Mouse (Mus musculus): ENCODE data around the gene Btg1.

Btg1 gene

DNA sequence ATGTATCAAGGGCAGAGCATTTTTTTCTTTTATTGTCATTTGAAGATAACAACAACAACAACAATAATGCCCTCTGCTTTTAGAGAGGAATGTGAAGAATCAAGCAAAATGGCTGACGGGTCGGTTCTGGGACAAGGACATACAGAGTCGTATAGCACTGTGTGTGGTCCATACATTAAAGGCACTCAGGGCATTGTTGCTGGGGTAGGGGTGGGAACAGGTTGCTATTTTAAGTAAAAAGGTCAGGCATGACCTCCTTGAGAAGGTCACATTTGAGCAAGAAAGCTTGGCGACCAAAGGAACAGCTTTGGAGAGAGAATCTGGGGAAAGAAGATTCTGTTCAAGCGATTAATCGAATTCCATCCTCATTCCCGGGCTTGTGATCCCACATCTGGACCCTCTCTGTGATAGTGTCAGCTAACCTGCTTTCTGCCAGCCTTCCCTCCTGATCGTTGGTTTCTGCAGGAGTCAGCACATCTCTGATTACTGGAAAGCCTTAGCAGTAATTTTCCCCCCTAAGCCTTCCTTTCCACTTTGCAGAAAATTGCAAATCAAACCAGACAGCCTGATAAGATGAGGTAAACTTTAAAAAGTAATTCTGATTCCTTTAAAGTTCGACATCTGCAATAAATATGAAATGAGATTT, 14.4 kb downstream of the Btg1 start:
- DNase-seq (ENCODE audit: low spot score), result no peak

DNA sequence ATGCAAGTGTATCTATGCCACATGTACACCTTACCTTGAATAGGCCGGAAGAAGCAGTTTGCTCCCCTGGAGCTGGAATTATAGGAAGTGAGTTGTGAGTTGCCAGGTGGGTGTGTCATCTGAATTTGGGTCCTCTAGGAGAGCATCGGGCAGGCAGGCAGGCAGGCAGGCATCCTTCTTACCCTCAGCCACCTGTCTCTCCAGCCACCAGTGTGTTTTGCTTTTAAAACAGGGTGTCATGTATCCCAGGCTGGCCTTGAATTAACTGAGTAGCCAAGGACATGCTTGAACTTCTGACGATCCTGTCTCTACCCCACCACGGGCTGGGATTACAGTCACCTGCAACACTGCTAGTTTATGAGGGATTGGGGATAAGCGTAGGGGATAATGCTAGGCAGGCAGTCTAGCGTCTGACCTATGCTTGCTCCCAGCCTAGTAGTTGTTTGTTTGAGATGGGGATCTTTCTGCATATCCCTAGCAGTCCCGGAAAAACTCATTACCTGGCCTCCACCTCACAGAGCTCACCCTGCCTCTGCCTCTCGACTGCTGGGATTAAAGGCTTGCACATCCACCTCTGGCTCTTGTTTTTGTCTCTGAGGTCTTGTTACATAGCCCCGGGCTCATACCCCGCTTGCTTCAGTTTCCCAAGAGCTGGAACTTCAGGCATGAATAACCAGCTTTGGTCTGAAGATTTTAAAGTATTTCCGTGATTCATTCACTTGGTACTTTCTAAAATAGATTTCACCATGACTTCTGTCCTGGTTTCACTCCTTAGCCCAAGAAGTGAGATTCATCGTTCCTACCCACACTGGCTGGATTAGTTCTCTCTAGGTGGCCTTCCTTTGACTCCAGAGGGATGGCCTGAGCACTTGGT, 15.7 kb downstream of the Btg1 start:
- DNase-seq (ENCODE audit: low spot score), result no peak

DNA sequence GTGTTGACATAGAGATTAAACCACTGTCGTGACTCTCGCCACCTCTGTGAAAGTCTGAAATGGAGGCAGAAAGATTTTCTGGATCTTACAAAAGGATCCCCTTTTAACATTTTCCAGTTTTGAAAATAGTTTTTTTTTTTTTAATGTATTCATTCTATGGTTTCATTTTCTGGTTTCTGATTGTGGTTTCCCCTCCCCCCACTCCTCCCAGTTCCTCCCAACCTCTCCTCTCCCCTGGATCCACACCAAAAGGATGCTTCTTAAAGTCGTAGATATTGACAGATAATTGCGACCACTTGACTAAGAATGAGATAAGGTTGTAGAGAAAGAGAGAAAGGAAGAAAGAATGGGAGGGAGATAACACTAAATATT, 16.3 kb downstream of the Btg1 start:
- DNase-seq (ENCODE audit: low spot score), result no peak

GRCm38 (mm10) chr10:96635472-96635871, 18.7 kb downstream of the Btg1 start:
- no peak for DNase-seq (ENCODE audit: low spot score)

DNA sequence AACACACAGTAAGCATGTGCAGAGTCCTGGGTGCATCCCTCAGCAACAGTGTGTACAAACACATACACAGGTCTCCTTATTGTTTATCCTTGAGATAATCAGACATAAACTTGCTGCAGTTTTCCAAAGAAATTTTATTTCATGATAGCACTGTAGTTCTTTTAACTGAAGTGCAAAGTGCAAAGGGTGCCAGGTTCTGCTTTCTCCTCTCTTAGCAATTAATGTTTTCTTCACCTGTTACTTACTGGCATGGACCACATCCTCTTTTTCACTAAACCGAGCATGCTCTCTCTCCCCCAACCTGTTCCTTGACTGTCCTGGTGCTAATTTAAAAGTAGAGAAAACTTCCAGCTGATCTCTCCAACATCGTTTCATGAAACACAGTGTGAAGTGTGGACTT, 21.7 kb downstream of the Btg1 start:
- DNase-seq (ENCODE audit: low spot score), result no peak

DNA sequence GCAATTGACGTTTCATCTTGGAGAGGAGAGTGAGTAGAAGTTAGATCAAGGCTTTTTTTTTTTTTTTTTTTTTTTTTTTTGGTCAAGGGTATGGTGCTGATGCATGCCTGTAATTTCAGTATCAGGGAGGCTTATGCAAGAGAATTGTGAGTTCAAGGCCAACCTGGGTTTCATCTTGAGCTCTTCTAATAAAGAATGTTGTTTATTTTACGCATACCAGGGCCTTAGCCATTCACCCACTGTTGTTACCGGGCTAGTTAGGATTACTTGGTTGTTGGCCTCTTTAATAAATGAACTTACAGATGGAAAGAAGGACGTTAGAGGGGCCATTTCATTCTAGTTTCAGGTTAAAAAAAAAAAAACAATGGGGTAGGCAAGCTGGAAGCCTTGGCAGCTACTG, 25.2 kb downstream of the Btg1 start:
- DNase-seq (ENCODE audit: low spot score), result no peak

GRCm38 (mm10) chr10:96642751-96643150, 25.9 kb downstream of the Btg1 start:
- no peak for DNase-seq (ENCODE audit: low spot score)

DNA sequence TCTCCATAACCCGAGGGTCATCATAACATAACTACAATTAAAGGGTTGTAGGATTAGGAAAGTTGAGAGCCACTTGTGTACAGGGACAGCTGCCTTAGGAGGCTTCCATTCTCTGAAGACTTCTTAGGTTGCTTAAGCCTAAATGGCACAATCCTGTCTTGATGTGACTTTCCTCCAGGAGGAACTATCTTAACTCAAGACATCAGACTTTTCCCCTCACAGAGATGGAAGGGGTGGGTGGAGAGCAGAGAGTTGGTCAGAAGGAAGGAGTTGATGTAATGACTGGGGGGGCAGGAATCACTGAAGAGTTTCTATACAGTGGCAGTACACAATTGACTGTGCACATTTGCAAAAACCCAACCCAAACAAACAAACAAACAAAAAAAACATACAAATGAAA, 28.4 kb downstream of the Btg1 start:
- DNase-seq (ENCODE audit: low spot score), result no peak

GRCm38 (mm10) chr10:96646024-96646866, 29.4 kb downstream of the Btg1 start:
- no peak for DNase-seq (ENCODE audit: low spot score)

DNA sequence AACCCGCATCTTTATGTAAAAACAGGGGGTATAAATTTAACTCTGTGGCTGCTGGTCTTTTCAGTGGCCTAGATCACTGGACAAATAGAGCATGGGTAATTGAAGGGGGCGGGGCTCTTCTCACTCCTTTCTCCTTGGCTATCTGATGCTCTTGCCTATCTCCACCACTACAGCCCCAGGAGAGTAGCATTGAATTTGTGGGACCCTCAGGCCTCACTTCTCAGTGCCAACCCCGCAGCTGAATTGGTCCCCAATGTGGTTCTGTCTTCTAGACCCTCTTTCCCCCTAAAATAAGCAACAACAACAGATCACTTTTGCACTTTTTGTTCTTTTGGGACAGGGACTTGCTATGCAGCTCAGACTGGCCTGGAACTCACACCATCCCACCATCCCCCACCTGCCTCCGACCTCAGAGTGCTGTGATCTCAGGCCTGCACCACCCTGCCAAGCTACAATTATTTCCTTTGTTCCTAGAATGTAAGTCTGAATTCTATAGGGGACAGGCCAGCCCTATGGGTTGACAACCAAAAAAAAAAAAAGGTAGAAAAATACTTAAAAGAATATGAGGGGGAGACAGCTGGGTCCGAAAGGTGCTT, 30.2 kb downstream of the Btg1 start:
- no peak for DNase-seq (ENCODE audit: low spot score)

- no peak for DNase-seq (ENCODE audit: low spot score)
Observed at GRCm38 (mm10) chr10:96648161-96648561, 31.4 kb downstream of the Btg1 start.

GRCm38 (mm10) chr10:96649524-96649923, 32.7 kb downstream of the Btg1 start:
- no peak for DNase-seq (ENCODE audit: low spot score)

DNA sequence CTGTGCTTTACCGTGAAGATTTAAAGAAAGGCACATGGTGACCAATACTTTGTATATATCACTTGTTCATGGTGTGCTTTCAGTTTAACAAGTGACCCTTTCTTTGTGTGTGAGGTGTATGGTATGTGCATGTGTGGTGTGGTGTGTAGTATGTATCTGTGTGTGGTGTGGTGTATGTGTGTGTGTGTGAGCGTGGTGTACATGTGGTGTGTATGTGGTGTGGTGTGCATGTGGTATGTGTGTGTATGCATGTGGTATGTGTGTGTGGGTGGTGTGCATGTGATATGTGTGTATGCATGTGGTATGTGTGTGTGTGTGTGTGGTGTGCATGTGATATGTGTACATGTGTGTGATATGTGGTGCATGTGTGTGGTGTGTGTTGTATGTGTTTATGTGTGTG, 35.6 kb downstream of the Btg1 start:
- no peak for DNase-seq (ENCODE audit: low spot score)

GRCm38 (mm10) chr10:96653030-96653429, 36.2 kb downstream of the Btg1 start:
- DNase-seq (ENCODE audit: low spot score), result no peak

GRCm38 (mm10) chr10:96654079-96654478, 37.3 kb downstream of the Btg1 start:
- DNase-seq (ENCODE audit: low spot score), result no peak

DNA sequence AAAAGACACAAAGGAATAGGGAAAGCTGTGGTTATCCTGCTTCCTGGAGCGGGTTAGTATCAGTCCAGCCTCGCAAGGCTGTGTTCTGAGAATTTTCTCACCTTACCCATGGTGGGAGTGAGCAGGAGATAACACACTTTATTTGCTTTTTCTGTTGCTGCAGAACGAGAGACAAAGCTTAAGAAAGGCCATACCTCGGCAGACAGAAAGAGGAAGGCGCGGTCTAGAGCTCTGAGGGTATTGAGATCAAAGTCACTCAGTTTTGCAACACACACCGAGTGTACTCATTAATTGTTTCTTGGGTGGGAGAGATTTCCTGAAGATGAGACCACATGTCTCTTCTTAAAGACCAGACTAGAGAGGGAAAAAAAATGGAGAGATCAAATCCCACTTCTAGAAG, 37.8 kb downstream of the Btg1 start:
- DNase-seq (ENCODE audit: low spot score), result peak; percentile 16

DNA sequence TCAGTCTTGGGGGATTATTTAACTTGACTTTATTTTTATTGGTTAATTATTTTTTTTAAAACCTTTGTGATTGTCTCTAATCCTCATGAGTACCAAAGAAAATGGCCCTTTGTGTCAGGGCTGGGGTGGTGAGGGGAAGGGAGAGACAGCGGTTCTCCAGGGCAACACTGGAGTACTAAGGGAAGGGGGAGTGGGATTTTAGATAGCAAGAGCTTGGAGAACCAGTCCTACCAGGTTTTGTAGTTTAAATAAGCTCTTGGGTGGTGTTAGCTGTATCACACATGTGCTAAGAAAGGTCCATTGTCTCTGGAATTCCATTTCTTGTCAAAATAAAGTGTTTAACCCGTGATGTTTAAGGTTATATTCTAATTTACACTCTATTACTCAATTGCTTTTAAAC, 38.3 kb downstream of the Btg1 start:
- no peak for DNase-seq (ENCODE audit: low spot score)

DNA sequence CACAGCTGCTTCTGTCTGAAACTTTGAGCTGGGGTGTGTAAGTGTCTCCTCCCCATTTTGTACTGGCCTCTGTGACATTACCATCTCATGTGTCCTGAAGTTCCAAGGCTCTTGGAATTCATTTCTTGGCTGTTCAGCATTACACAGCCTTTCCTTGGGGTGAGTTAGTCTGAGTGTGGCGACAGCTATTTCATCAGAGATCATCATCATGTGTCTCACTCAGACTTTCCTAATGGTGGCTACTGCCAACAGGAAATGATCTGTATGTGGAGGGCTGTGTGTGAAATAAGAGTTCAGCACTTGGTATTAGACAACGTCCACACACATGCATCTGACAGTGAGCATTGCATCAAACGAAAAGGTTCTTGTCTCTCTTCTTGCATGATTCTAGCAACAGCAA, 39.4 kb downstream of the Btg1 start:
- DNase-seq (ENCODE audit: low spot score), result peak; percentile 21

DNA sequence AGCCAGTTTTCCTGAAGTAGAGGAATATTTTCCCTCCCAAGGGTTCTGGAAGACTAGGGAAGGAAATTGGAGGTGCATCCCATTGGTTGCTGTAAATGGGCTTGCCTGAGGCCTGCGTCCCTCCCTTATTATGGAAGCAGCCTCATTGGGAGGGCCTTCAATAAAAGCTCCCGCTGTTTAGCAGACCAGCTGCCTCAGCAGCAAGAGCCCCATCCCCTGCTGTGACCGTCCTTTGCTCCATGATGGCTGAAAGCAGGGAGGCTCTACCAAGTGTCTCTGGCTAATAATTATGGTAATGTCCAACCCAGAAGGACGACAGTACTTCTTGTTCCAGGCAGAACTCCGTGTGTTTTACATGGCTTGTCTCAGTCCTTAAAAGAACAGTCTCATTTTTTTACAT, 42.1 kb downstream of the Btg1 start:
- no peak for DNase-seq (ENCODE audit: low spot score)

DNA sequence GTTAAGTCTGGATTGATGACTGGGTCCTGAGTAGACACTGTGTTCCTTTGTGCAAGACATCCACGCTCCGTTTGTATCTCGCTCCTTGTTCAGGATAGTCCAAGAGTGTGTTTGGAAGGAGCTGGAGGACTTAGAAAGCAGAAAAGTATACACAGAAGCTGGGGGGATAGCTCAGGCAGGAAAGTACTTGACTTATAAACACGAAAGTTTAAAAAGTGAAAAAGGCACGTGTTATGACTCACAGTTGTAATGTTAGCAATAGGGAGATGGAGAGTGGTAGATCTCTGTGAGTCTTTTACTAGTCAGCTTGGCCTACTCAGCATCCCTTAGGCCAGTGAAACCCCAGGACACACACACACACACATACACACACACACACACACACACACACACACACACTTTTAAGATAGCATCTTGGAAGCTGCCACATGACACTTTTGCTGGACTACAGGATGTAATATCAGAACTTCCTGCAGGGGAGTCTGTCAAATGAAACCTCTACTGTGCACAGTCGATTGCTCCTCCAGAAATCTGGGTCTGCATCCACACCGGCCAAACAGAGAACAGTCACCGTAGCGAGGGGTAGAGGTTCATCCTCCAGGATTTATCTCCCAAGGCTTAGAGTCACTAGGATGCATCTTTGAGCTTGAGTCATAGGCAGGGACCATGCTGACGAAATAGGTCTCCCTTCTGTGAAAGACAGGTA, 43.6 kb downstream of the Btg1 start:
- no peak for DNase-seq (ENCODE audit: low spot score)

GRCm38 (mm10) chr10:96662976-96663375, 46.2 kb downstream of the Btg1 start:
- DNase-seq (ENCODE audit: low spot score), result no peak
